Mouse (Mus musculus): ENCODE measurements around the gene Rfx4.

Gene Rfx4

GRCm38 (mm10) chr10:84755786-84756203, at the start of gene Rfx4:
TSS of gene Rfx4 (plus strand) at chr10:84756062.
- DNase-seq (ENCODE audit: low spot score in 2 of 2) = no peak

- no peak for DNase-seq (ENCODE audit: low spot score in 2 of 2)
Observed at GRCm38 (mm10) chr10:84706543-84706942, 49.3 kb upstream of the Rfx4 start.

- no peak for DNase-seq (ENCODE audit: low spot score in 2 of 2)
Observed at GRCm38 (mm10) chr10:84707226-84707625, 48.6 kb upstream of the Rfx4 start.

GRCm38 (mm10) chr10:84707752-84708530, 47.9 kb upstream of the Rfx4 start:
- DNase-seq (ENCODE audit: low spot score in 2 of 2) = no peak

GRCm38 (mm10) chr10:84710192-84710591, 45.7 kb upstream of the Rfx4 start:
- DNase-seq (ENCODE audit: low spot score in 2 of 2) = no peak

GRCm38 (mm10) chr10:84710827-84711226, 45.0 kb upstream of the Rfx4 start:
- no peak for DNase-seq (ENCODE audit: low spot score in 2 of 2)

GRCm38 (mm10) chr10:84711479-84711878, 44.4 kb upstream of the Rfx4 start:
- DNase-seq (ENCODE audit: low spot score in 2 of 2) = no peak

GRCm38 (mm10) chr10:84711940-84712339, 43.9 kb upstream of the Rfx4 start:
- no peak for DNase-seq (ENCODE audit: low spot score in 2 of 2)

- no peak for DNase-seq (ENCODE audit: low spot score in 2 of 2)
Observed at GRCm38 (mm10) chr10:84712532-84712931, 43.3 kb upstream of the Rfx4 start.

- DNase-seq (ENCODE audit: low spot score in 2 of 2) = no peak
Observed at GRCm38 (mm10) chr10:84713043-84713442, 42.8 kb upstream of the Rfx4 start.

- no peak for DNase-seq (ENCODE audit: low spot score in 2 of 2)
Observed at GRCm38 (mm10) chr10:84715639-84716038, 40.2 kb upstream of the Rfx4 start.

GRCm38 (mm10) chr10:84716581-84716980, 39.3 kb upstream of the Rfx4 start:
- DNase-seq (ENCODE audit: low spot score in 2 of 2) = no peak

GRCm38 (mm10) chr10:84722711-84723110, 33.2 kb upstream of the Rfx4 start:
- DNase-seq (ENCODE audit: low spot score in 2 of 2) = no peak

GRCm38 (mm10) chr10:84727005-84727404, 28.9 kb upstream of the Rfx4 start:
- DNase-seq (ENCODE audit: low spot score in 2 of 2) = no peak

GRCm38 (mm10) chr10:84727760-84728159, 28.1 kb upstream of the Rfx4 start:
- DNase-seq (ENCODE audit: low spot score in 2 of 2) = no peak

- DNase-seq (ENCODE audit: low spot score in 2 of 2) = no peak
Observed at GRCm38 (mm10) chr10:84730078-84730477, 25.8 kb upstream of the Rfx4 start.

- no peak for DNase-seq (ENCODE audit: low spot score in 2 of 2)
Observed at GRCm38 (mm10) chr10:84730956-84731355, 24.9 kb upstream of the Rfx4 start.

- DNase-seq (ENCODE audit: low spot score in 2 of 2) = no peak
Observed at GRCm38 (mm10) chr10:84733511-84733910, 22.4 kb upstream of the Rfx4 start.

GRCm38 (mm10) chr10:84754851-84755785, 744 bp upstream of the Rfx4 start:
- DNase-seq (ENCODE audit: low spot score in 2 of 2) = no peak

GRCm38 (mm10) chr10:84756435-84757095, 703 bp downstream of the Rfx4 start:
- DNase-seq (ENCODE audit: low spot score in 2 of 2) = no peak

GRCm38 (mm10) chr10:84757426-84758199, 1.8 kb downstream of the Rfx4 start:
- no peak for DNase-seq (ENCODE audit: low spot score in 2 of 2)

GRCm38 (mm10) chr10:84758200-84758468, 2.3 kb downstream of the Rfx4 start:
- DNase-seq (ENCODE audit: low spot score in 2 of 2) = no peak
